Mouse (Mus musculus) G1E (cell line): ENCODE measurements at regions not wholly inside any gene's neighbourhood (a gene's known extent, or its start where the extent isn't known, plus 50 kb on each side); places are given as distances from the start of the nearest gene placed in this dataset.

ENCODE experiments used
- CTCF ChIP-seq: IDR thresholded peaks from 2 replicates; pipeline ENCODE4 v1.5.1; 2012; ENCODE audit warnings: low read depth, low read length, inconsistent platforms, mixed read lengths
- TAL1 ChIP-seq: conservative IDR thresholded peaks from 2 replicates; pipeline ENCODE4 v1.6.1; 2012; ENCODE audit warnings: low read depth, low read length, inconsistent platforms, mixed read lengths

DNA sequence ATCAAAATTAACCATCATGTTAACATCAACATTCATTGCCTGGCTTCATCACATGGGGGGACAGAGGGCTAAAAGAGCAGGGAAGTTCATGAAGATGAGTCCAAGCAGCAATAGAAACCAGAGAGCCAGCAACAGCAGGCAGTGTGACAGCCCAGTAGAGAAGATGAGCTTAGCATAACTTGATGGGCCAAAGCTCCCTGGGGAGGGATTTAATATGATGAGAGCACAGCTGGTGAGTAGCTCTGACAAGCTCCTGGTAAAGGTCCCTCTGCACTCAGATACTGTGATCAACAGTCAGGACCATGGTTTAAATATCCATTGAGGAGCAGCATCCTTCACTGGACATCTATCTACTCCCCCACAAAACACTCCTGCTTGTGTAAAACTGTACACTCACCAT is 377.2 kb upstream of the Gm10295 start:
- TF ChIP-seq CTCF = no peak
- TF ChIP-seq TAL1 = no peak
